Mouse (Mus musculus): Measurements from ENCODE around the gene Ptpre. TPM values are rescaled to one million over a fixed set of nuclear protein-coding genes. Genes with fewer than 3 reads are reported as not detected.

Ptpre gene
- polyA plus RNA-seq, 1 experiment from 2014 or later, result 1.0 TPM

DNA sequence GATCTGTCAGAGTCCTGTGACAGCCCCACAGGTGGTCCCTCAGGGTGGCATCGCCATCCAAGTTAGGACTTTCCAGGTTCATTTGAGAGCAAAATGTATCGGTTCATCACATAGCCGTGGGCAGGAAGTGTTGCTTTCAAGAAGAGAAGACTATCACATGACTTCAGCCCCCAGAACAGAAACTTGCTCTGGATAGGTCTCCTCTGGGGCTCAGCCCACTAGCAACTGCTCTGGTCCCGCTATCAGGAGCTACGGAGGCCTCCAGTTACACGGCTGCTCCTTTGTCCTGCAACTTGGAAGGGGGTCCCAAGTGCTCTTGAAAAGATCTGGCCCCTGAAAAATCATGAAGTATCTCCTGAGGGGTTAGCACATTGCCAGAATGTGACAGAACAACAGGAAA is 109.7 kb downstream of the Ptpre start:
- no peak for DNase-seq (ENCODE audit: low spot score)
- Histone ChIP-seq H3K27ac (replicated peaks; ENCODE audit: low read depth, low read length) (no peak overlapping the region), H3K36me3 (replicated peaks; ENCODE audit: control insufficient read depth, insufficient read depth, low read depth, low read length) (no peaks in the 10 kb centered on the region), H3K27me3 (ENCODE audit: control insufficient read depth, insufficient read depth, low read length) (no peaks in the 10 kb centered on the region), H3K9me3 (replicated peaks; ENCODE audit: control insufficient read depth, low read length) (no peaks in the 10 kb centered on the region), H3K4me1 (ENCODE audit: control insufficient read depth, insufficient read depth, low read length) (no peaks in the 10 kb centered on the region), H3K4me3 (ENCODE audit: low read depth, low read length) (no peak overlapping the region), H3K9ac (replicated peaks; ENCODE audit: low read length) (no peak overlapping the region), H3K4me2 (ENCODE audit: low read depth, low read length) (no peak overlapping the region)
- no peak for ATAC-seq (replicated peaks; ENCODE audit: insufficient number of reproducible peaks, low FRiP score, low TSS enrichment, low read depth)
- WGBS, result 82% methylated on average over 6 of the region's 6 CpGs

DNA sequence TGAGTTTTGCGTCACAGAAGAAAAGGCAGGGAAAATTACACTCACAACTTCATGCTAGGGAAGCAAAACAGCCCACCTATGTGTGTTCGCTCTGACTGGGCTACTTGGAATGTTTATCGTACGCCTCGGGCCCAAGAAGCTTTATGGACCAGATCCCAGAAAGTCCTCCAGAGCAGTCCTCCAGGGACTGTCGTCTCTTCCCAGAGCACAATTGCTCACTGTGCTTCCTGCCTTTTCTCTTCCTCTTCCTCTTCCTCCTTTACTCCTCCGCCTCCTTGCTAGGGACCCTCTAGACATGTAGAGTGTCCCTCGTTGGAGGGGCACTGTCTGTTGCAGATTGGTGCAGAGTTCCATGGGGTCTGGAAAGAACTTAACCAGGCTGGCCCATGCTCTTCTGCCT is 111.5 kb downstream of the Ptpre start:
- H3K4me1 ChIP-seq (ENCODE audit: control insufficient read depth, insufficient read depth, low read length), result no peaks in the 10 kb centered on the region
- DNase-seq (ENCODE audit: low spot score), result no peak
- H3K36me3 ChIP-seq (replicated peaks; ENCODE audit: control insufficient read depth, insufficient read depth, low read depth, low read length), result no peaks in the 10 kb centered on the region
- ATAC-seq (replicated peaks; ENCODE audit: insufficient number of reproducible peaks, low FRiP score, low TSS enrichment, low read depth), result no peak
- H3K9me3 ChIP-seq (replicated peaks; ENCODE audit: control insufficient read depth, low read length), result no peaks in the 10 kb centered on the region
- H3K27ac ChIP-seq (replicated peaks; ENCODE audit: low read depth, low read length), result no peak overlapping the region
- 91% methylated on average over 8 of the region's 8 CpGs for WGBS
- H3K4me2 ChIP-seq (ENCODE audit: low read depth, low read length), result no peak overlapping the region
- no peak overlapping the region for H3K9ac ChIP-seq (replicated peaks; ENCODE audit: low read length)
- no peak overlapping the region for H3K4me3 ChIP-seq (ENCODE audit: low read depth, low read length)
- no peaks in the 10 kb centered on the region for H3K27me3 ChIP-seq (ENCODE audit: control insufficient read depth, insufficient read depth, low read length)

DNA sequence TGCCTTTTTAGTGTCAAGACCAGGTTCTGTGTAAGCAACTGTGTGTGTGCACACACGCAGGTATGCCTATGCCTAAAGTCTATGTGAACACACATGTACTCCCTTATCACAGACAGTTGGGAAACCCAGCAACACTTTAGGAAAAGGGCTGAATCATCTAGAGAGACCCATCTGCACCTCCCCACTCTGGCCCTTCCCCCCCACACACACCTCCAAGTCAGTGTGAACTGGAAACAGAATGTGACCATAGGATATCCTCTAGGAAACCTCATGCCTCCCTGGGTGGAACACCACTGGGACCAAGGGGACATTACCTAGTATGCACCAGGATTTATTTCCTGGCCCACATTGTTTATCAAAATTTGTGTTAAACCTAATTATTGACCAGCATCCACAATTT is 112.0 kb downstream of the Ptpre start:
- no peak overlapping the region for H3K4me2 ChIP-seq (ENCODE audit: low read depth, low read length)
- no peak overlapping the region for H3K27ac ChIP-seq (replicated peaks; ENCODE audit: low read depth, low read length)
- WGBS, result 86% methylated on average over 1 of the region's 1 CpGs

DNA sequence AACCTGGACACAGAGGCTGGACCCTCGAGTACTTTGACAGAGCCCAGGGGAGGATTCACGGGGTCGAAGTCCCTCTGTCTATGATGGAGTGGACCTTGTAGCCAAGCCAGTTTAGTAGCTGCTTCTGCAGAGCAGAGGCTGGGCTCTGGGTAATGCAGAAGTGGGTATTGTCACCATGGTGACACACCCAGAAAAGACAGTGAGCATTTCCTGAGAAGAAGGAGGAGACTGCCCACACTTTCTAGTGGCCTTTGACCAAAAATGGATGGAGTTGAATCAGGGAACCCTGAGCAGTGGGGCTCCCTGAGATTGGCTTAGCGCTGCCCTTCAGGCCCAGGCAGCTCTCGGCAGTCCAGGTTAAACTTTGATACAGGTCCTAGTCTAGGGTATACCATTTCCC is 112.8 kb downstream of the Ptpre start:
- H3K27ac ChIP-seq (replicated peaks; ENCODE audit: low read depth, low read length), result no peak overlapping the region
- no peak for DNase-seq (ENCODE audit: low spot score)
- WGBS, result 83% methylated on average over 5 of the region's 5 CpGs
- H3K9me3 ChIP-seq (replicated peaks; ENCODE audit: control insufficient read depth, low read length), result no peaks in the 10 kb centered on the region
- ATAC-seq (replicated peaks; ENCODE audit: insufficient number of reproducible peaks, low FRiP score, low TSS enrichment, low read depth), result no peak
- no peaks in the 10 kb centered on the region for H3K36me3 ChIP-seq (replicated peaks; ENCODE audit: control insufficient read depth, insufficient read depth, low read depth, low read length)
- no peak overlapping the region for H3K4me3 ChIP-seq (ENCODE audit: low read depth, low read length)
- H3K4me2 ChIP-seq (ENCODE audit: low read depth, low read length), result no peak overlapping the region
- no peaks in the 10 kb centered on the region for H3K4me1 ChIP-seq (ENCODE audit: control insufficient read depth, insufficient read depth, low read length)
- no peak overlapping the region for H3K9ac ChIP-seq (replicated peaks; ENCODE audit: low read length)
- no peaks in the 10 kb centered on the region for H3K27me3 ChIP-seq (ENCODE audit: control insufficient read depth, insufficient read depth, low read length)

More for the DNA sequence above, 112.0 kb downstream of the Ptpre start:
- Histone ChIP-seq H3K9me3 (replicated peaks; ENCODE audit: control insufficient read depth, low read length) (no peaks in the 10 kb centered on the region), H3K4me3 (ENCODE audit: low read depth, low read length) (no peak overlapping the region), H3K27me3 (ENCODE audit: control insufficient read depth, insufficient read depth, low read length) (no peaks in the 10 kb centered on the region), H3K36me3 (replicated peaks; ENCODE audit: control insufficient read depth, insufficient read depth, low read depth, low read length) (no peaks in the 10 kb centered on the region), H3K4me1 (ENCODE audit: control insufficient read depth, insufficient read depth, low read length) (no peaks in the 10 kb centered on the region), H3K9ac (replicated peaks; ENCODE audit: low read length) (no peak overlapping the region)
- ATAC-seq (replicated peaks; ENCODE audit: insufficient number of reproducible peaks, low FRiP score, low TSS enrichment, low read depth) (no peak), DNase-seq (ENCODE audit: low spot score) (no peak)

DNA sequence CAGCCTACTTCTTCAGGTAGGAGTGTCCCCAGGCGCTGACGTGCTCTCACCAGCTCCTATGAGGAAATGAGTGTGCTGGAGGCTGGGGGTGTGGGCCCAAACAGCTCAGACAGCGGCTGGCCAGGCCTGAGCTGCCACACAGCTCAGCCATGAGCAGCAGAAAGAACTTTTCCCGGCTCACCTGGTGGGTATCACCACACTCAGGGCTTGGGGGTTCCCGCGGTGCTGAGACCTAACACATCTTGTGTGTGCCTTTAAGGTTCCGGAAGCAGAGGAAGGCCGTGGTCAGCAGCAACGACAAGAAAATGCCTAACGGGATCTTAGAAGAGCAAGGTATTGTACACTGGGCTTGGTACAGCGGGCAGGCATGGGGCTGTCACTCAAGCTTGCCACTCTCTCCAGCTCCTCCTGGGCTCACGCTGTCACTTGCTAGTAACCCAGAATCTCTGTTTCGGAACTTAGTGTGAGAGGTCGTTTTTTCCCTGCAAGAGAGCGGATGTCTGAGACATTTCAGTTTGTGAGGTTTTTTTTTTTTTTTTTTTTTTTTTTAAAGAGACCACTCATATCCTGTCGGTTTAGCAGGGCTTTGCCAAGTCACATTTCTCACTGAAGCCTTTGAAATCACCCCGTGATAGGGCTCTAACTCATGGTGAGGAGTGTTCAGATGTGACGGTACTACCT is 114.7 kb downstream of the Ptpre start:
- no peak for ATAC-seq (replicated peaks; ENCODE audit: insufficient number of reproducible peaks, low FRiP score, low TSS enrichment, low read depth)
- no peaks in the 10 kb centered on the region for H3K27me3 ChIP-seq (ENCODE audit: control insufficient read depth, insufficient read depth, low read length)
- 62% methylated on average over 18 of the region's 18 CpGs for WGBS
- no peaks in the 10 kb centered on the region for H3K4me1 ChIP-seq (ENCODE audit: control insufficient read depth, insufficient read depth, low read length)
- H3K4me2 ChIP-seq (ENCODE audit: low read depth, low read length), result no peak overlapping the region
- H3K4me3 ChIP-seq (ENCODE audit: low read depth, low read length), result no peak overlapping the region
- no peaks in the 10 kb centered on the region for H3K36me3 ChIP-seq (replicated peaks; ENCODE audit: control insufficient read depth, insufficient read depth, low read depth, low read length)
- H3K9ac ChIP-seq (replicated peaks; ENCODE audit: low read length), result no peak overlapping the region
- H3K9me3 ChIP-seq (replicated peaks; ENCODE audit: control insufficient read depth, low read length), result no peaks in the 10 kb centered on the region
- no peak overlapping the region for H3K27ac ChIP-seq (replicated peaks; ENCODE audit: low read depth, low read length)
- DNase-seq (ENCODE audit: low spot score), result no peak

DNA sequence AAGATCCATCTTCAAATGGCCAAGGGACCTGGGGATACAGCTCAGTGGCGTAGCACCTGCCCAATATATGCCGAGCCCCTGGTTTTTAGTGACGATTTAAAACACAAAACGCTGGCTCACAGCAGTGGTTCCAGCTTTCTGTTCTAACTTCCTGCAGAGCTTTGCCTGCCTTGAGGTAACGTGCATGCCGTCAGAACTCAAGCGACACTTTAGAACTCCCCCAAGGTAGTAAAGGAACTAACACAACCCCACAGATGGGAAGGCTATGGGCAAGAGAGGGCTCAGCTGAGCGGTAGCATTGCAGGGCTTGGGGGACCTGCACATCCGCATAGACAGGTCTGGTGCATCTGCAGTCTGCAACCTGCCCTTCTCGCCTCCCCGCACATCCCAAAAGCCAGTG is 115.5 kb downstream of the Ptpre start:
- WGBS, result 64% methylated on average over 11 of the region's 11 CpGs

DNA sequence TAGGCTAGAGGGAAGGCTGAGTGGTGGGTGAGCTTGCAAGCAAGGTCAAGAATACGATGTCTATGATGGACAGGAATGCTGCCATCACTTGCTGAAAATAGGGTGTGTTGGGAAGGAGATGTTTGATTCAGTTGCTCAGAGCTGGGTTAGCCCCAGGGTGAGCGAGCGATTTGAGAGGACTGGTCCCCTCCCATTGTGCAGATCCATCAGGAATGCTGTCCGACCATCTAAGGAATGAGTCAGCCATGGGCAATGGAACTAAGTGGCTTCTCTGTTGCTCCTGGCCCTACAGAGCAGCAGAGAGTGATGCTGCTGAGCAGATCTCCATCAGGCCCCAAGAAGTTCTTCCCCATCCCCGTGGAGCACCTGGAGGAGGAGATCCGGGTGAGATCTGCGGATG is 116.3 kb downstream of the Ptpre start:
- ATAC-seq (replicated peaks; ENCODE audit: insufficient number of reproducible peaks, low FRiP score, low TSS enrichment, low read depth) (no peak), DNase-seq (ENCODE audit: low spot score) (no peak)
- Histone ChIP-seq H3K4me3 (ENCODE audit: low read depth, low read length) (no peak overlapping the region), H3K27ac (replicated peaks; ENCODE audit: low read depth, low read length) (no peak overlapping the region), H3K9me3 (replicated peaks; ENCODE audit: control insufficient read depth, low read length) (no peaks in the 10 kb centered on the region), H3K4me2 (ENCODE audit: low read depth, low read length) (no peak overlapping the region), H3K27me3 (ENCODE audit: control insufficient read depth, insufficient read depth, low read length) (no peaks in the 10 kb centered on the region), H3K9ac (replicated peaks; ENCODE audit: low read length) (no peak overlapping the region), H3K4me1 (ENCODE audit: control insufficient read depth, insufficient read depth, low read length) (no peaks in the 10 kb centered on the region), H3K36me3 (replicated peaks; ENCODE audit: control insufficient read depth, insufficient read depth, low read depth, low read length) (no peaks in the 10 kb centered on the region)
- WGBS, result 83% methylated on average over 7 of the region's 7 CpGs

More for the DNA sequence above, 115.5 kb downstream of the Ptpre start:
- H3K27ac ChIP-seq (replicated peaks; ENCODE audit: low read depth, low read length), result no peak overlapping the region
- H3K36me3 ChIP-seq (replicated peaks; ENCODE audit: control insufficient read depth, insufficient read depth, low read depth, low read length), result no peaks in the 10 kb centered on the region
- no peaks in the 10 kb centered on the region for H3K27me3 ChIP-seq (ENCODE audit: control insufficient read depth, insufficient read depth, low read length)
- no peak overlapping the region for H3K4me2 ChIP-seq (ENCODE audit: low read depth, low read length)
- no peaks in the 10 kb centered on the region for H3K9me3 ChIP-seq (replicated peaks; ENCODE audit: control insufficient read depth, low read length)
- H3K9ac ChIP-seq (replicated peaks; ENCODE audit: low read length), result no peak overlapping the region
- no peaks in the 10 kb centered on the region for H3K4me1 ChIP-seq (ENCODE audit: control insufficient read depth, insufficient read depth, low read length)
- no peak overlapping the region for H3K4me3 ChIP-seq (ENCODE audit: low read depth, low read length)
- ATAC-seq (replicated peaks; ENCODE audit: insufficient number of reproducible peaks, low FRiP score, low TSS enrichment, low read depth), result no peak
- no peak for DNase-seq (ENCODE audit: low spot score)

DNA sequence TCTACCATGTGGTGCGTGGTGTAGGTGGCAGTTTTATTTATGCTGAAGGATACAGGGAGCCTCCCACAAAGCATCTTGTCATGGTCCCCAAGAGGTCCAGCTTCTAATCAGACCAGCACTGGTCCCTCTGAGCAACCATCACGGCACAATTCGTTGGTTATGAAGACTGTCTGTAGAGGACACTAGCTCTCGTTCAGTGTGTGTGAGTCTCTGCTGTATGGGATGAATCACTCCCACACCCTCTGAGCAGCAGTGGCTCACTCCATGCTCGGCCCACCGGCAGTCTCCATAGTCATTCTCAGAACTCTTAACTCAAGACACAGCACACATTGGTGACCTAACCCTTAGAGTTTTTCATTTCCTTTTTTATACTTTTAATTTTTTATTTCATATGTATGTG is 117.0 kb downstream of the Ptpre start:
- no peak overlapping the region for H3K9ac ChIP-seq (replicated peaks; ENCODE audit: low read length)
- H3K9me3 ChIP-seq (replicated peaks; ENCODE audit: control insufficient read depth, low read length), result no peaks in the 10 kb centered on the region
- no peak overlapping the region for H3K4me3 ChIP-seq (ENCODE audit: low read depth, low read length)
- no peak for DNase-seq (ENCODE audit: low spot score)
- H3K27me3 ChIP-seq (ENCODE audit: control insufficient read depth, insufficient read depth, low read length), result no peaks in the 10 kb centered on the region
- no peaks in the 10 kb centered on the region for H3K4me1 ChIP-seq (ENCODE audit: control insufficient read depth, insufficient read depth, low read length)
- H3K4me2 ChIP-seq (ENCODE audit: low read depth, low read length), result no peak overlapping the region
- WGBS, result 85% methylated on average over 6 of the region's 6 CpGs
- no peak for ATAC-seq (replicated peaks; ENCODE audit: insufficient number of reproducible peaks, low FRiP score, low TSS enrichment, low read depth)
- H3K27ac ChIP-seq (replicated peaks; ENCODE audit: low read depth, low read length), result no peak overlapping the region
- H3K36me3 ChIP-seq (replicated peaks; ENCODE audit: control insufficient read depth, insufficient read depth, low read depth, low read length), result no peaks in the 10 kb centered on the region

Measured in embryonic facial prominence, embryonic 11.5 days (tissue).